Mouse (Mus musculus) liver, embryonic 15.5 days (tissue): ENCODE measurements at regions not wholly inside any gene's neighbourhood (a gene's known extent, or its start where the extent isn't known, plus 50 kb on each side); places are given as distances from the start of the nearest gene placed in this dataset.

Experiments
- ATAC-seq: fragments of 200-750 bp; cut with Nextera tagmentation; 2 replicates; pipeline ENCODE4 v1.8.0; 2017; ENCODE audit warnings: moderate number of reproducible peaks, mild to moderate bottlenecking, moderate library complexity; ENCODE audit not compliant: insufficient read depth
- H3K27ac ChIP-seq: fragments of 300-500 bp; sonication (generic); replicated peaks from 2 replicates; pipeline ENCODE4 v1.5.1; 2015; ENCODE audit warnings: mild to moderate bottlenecking, inconsistent platforms
- H3K27me3 ChIP-seq: fragments of 300-500 bp; sonication (generic); 2 replicates; pipeline ENCODE4 v1.6.1; 2015; ENCODE audit warnings: mild to moderate bottlenecking, inconsistent platforms
- H3K36me3 ChIP-seq: fragments of 300-500 bp; sonication (generic); replicated peaks from 2 replicates; pipeline ENCODE4 v1.6.1; 2015; ENCODE audit warnings: moderate library complexity, mild to moderate bottlenecking, inconsistent platforms
- H3K4me1 ChIP-seq: fragments of 300-500 bp; sonication (generic); replicated peaks from 2 replicates; pipeline ENCODE4 v1.6.1; 2015; ENCODE audit warnings: inconsistent platforms
- H3K4me2 ChIP-seq: fragments of 300-500 bp; sonication (generic); 2 replicates; pipeline ENCODE4 v1.6.1; 2015; ENCODE audit warnings: moderate library complexity, mild to moderate bottlenecking, inconsistent platforms
- H3K4me3 ChIP-seq: fragments of 300-500 bp; sonication (generic); replicated peaks from 2 replicates; pipeline ENCODE4 v1.5.1; 2015; ENCODE audit warnings: mild to moderate bottlenecking, inconsistent platforms
- H3K9ac ChIP-seq: fragments of 300-500 bp; sonication (generic); 2 replicates; pipeline ENCODE4 v1.6.1; 2015; ENCODE audit warnings: moderate library complexity, mild to moderate bottlenecking, inconsistent platforms
- H3K9me3 ChIP-seq: fragments of 300-500 bp; sonication (generic); replicated peaks from 2 replicates; pipeline ENCODE4 v1.6.1; 2016; ENCODE audit warnings: inconsistent platforms
- WGBS: fragments of 180-500 bp; shearing (Covaris S2); methylation state at CpG from one replicate; pipeline ENCODE4 v1.1.7; 2015; ENCODE audit warnings: mixed read lengths; ENCODE audit not compliant: insufficient replicate concordance; 5-methylcytosine and 5-hydroxymethylcytosine counted together

DNA sequence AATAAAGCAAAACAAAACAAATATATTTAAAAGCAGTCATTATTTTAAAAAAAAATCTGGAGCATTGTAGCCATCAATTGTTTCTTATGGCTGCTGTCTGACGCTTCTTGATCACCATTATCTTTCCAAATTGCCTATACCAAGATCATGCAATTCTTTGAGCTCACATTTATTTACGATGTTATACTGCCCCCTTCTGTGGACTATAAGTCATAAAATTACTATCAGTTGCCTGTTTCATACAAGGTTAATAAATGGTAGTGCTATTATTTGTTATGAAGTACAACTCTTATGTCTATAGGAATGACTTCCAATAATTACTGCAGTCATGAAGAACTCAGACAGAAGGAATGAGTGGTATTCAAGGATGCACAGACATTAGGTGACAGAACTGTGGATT, 57.3 kb upstream of the Eda2r start:
- no peaks in the 10 kb centered on the region for H3K4me1 ChIP-seq
- WGBS = 34% methylated on average over 2 of the region's 2 CpGs
- no peak overlapping the region for H3K9ac ChIP-seq
- H3K27me3 ChIP-seq = no peaks in the 10 kb centered on the region
- no peak overlapping the region for H3K4me3 ChIP-seq
- no peak overlapping the region for H3K4me2 ChIP-seq
- ATAC-seq = no peak
- H3K9me3 ChIP-seq = no peaks in the 10 kb centered on the region
- no peaks in the 10 kb centered on the region for H3K36me3 ChIP-seq
- no peak overlapping the region for H3K27ac ChIP-seq

DNA sequence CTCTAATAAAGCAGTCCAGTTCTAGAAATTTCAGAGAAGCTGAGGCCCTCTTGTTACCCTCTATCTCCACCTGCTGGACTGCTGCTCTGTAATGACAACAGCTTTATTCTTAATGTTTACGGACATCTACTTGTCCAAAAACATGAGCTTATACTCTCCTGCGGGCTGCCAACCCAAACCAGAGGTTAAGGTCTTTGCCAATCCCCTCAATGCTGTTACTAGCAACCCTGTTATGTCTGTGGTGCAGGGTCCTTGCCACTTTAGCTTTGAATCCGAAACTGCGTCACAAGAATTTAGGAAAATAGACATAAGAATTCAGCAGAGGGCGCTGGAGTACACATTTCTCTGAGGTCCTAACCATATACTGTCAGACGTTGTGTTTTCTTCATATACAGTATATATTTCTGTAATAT, 54.4 kb upstream of the Eda2r start:
- no peak for ATAC-seq
- Histone ChIP-seq H3K27me3 (no peaks in the 10 kb centered on the region), H3K4me3 (peak overlapping the region; percentile 29), H3K36me3 (no peaks in the 10 kb centered on the region), H3K4me1 (no peaks in the 10 kb centered on the region), H3K4me2 (peak overlapping the region; percentile 33; the same call in 1 of the 2 replicates), H3K9me3 (no peaks in the 10 kb centered on the region), H3K9ac (no peak overlapping the region), H3K27ac (no peak overlapping the region)
- WGBS = 12% methylated on average over 6 of the region's 6 CpGs
